Mouse (Mus musculus) neural tube, embryonic 10.5 days (tissue): Measurements from ENCODE around the gene Slc1a7.

Experiments used
- DNase-seq: peaks from one replicate; pipeline ENCODE4 v3.0.0-alpha.2; 2017; ENCODE audit warnings: low spot score; ENCODE audit errors: extremely low spot score

The Slc1a7 gene

DNA sequence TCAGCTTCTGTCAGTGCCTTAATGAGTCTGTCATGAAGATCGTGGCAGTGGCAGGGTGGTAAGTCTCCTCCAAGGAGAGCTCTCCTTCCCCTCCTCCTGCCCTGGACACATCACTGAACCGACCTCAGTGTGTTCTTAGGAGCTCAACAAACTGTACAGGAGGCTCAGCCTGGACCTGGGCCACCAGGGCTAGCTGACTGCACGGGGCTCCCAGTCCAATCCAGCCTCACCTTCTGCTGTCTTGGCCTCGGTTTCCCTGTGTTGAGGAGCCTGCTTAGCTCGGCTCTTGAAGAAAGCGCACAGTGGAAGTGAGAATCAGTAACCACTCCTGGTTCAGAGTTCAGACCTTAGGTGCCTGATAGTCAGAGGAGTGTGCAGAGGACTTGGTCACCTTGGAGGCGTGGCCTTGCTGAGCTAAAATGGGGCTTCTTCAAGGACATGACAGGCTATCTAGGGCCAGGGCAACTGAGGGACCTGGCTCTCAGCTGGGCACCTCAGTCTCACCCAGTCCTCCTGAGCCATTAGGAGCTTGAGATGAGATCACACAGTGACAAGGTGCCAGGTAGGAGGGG, 39.5 kb downstream of the Slc1a7 start:
- DNase-seq, result no peak

DNA sequence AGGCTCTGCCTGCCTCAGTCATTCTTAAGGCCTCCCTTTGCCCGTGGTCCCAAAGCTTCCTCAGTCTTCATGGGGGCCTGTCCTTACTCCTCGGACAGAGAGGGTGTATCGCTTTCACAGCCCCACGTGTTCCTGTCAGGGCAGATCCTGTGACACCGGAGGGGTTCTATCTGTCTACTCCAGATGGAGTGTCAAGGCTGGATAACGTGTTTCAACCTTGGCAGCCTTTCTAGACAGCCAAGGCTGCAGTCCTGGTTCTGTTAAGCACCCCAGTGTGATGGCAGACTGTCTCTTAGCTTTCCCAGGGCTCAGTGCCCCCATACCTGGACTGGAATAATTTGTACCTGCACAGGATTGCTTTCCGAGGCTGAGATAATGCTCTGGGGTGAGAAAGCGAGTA, 40.4 kb downstream of the Slc1a7 start:
- no peak for DNase-seq

DNA sequence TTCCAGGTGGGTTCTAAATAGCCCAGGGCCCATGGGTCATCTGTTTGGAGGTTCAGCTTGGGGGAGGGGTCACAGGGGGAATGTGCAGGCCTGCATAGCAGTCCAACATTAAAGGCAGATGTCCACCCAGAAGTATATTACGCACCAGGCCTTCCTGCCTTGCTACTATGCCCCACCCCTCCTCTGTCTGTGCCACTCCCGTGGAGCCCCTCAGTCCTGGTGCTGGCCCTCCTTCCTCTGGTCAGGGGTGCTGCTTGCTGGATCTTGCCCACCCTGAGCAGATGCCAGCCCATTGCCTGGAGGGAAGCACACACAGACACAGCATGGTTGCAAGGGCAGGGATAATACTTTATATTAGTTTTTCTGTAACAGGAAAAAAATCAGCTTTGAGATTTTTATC, 46.3 kb downstream of the Slc1a7 start:
- DNase-seq, result no peak

DNA sequence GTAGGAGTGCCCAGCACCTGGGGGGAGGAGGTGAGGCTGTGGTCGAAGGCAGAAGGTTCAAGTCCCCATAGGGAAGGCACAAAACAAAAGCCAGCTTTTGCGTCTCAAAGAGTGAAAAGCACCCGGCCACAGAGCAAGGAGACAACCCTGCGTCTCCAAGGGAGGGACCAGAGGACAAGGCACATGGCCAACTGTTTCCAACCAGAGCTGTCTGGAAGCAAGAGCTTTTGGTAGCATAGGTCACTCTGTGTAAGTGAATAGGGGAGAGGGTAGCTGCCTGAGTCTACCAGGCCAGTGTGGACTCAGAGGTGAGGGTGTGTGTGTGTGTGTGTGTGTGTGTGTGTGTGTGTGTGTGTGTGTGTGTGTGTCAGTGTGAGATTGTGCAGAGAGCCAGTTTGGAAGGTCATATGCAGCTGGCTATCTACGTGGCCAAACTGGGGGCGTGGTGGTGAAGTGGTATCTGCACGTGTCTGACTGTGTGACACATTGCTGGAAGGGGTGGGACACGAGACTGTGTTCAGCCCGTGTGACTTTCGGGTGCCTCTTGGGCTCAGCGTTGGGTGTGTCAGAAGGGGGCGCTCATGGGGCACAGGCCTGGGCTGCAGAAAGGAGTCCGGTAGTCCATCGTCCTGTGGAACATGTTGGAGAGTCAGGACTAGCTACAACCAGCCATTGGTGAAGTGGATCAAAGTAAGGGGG, 47.1 kb downstream of the Slc1a7 start:
- no peak for DNase-seq

DNA sequence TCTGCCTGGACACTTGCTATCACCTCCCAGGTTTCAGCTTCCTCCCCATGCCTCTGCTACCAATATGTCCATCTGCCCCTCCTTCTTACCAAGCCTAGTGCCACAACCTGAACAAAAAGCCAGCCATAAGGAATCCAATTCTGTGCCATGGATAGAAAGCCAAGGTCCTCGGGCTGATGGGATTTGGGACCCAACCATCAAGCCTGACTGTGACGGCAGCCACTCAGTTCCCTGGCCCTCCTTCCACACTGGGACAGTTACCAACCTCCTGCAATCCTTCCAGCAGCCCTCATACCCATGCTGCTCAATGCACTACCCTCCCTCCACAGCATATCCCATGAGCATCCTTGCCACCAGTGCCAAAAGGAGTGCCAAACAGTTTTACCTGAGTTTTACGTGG, 48.2 kb downstream of the Slc1a7 start:
- no peak for DNase-seq

DNA sequence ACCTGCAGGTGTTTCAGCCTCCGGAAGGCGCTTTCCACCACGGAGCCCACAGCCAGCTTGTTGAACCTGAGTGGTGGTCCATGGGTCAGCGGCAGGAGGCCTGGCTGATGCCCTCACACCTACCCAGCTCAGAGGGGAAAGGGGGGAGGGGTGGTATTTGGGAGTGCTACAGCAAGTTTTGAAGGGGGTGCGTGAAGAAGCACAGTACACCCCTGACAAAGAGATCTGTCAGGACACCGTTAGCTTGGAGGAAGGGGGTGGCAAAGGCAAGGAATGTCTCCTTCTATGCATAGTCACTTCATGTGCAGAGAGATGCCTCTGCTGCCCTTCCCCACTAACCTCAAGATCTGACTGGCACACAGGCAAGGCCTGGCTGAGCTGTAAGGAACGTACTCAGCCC, 49.7 kb downstream of the Slc1a7 start:
- DNase-seq, result no peak

DNA sequence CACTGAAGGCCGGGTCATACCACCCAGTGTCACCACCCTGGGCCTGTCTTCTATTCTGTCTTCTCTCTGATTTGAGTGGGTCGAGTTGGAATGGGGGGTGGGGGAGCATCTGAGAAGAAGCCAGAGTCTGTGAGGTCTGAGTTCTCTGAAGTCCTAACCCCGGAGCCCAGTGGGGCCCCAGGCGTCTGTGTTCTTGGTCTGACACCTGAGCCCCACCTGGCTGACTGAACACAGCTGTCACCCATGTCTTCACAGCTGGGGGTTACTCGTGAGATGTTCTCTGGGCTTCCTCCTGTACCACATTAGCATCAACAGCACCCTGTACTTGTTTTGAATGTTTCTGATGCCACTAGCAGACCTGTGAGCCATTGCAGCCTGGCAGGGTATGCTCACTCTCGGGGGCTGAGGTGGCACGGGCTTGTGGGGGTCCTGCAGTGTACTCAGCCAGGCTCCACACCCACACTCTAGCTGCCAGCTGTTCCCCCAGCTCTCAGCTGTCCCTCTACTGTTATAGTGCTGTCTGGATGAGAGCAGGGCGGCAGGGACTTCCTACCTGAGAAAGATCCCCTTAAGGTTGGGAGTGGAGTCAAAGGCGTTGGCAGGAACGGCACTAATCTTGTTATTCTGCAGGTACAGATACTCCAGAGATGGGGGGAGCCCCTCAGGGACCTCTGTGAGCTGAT, 50.2 kb downstream of the Slc1a7 start:
- no peak for DNase-seq

DNA sequence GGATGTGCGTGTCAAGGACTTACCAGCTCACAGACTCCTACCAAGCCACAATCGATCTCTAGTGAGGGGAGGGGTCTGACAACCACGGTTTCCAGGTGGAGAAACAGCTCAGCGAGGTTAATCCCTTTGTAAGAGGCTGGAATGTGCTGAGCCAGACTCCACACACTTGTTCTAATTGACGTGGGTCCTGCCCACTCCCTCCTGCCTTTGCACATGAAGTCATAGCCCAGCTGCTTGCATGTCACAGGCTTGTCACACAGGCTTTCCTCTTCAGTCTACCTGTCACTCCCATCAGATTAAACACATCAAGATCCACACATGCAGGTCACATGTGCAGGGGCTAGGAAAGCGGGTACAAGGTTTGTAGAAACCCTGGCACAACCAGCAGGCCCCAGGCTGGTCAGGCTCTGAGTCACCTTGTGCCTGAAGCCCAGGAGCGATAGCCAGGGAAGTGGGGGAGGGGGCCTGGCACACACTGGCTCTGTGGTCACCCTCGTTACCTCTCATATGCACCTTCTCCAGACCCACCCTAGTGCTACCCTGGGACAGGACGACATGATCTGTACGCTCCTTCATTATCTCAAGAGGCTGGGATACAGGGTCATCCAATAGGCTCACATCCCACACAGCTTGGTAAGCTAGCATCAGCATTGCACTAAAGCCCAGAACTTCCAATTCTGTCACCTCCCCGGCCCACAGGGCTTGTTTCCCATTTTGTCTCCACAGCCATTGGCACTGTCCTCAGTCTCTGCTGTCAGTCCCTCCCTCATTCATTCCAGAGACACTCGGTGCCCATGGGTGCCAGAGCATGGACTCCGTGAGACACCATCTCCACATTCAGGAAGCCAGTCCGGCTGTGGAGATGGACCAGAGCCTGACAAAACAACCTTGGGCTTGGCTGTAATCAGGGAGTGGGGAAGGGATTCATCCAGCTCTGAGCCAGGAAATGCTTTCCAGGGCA, 51.1 kb downstream of the Slc1a7 start:
- no peak for DNase-seq

DNA sequence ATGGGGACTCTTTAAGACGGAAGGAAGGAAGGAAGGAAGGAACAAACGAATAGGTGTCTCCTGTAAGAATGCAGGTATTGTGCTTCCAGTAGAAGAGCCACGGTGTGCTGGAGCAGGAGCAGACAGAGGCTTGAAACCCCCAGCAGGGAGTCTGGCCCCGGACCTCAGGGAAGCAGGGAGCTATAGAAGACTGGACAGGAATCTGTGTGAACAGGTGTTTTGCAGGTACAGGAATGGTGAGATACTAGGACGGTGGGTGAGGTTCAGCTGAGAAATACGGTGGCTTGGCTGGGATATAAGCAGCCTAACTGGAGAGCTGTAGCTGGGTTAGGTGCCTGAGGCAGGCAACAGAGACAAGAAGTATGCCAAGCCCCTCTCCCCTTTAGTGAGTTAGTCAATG, 52.0 kb downstream of the Slc1a7 start:
- no peak for DNase-seq

DNA sequence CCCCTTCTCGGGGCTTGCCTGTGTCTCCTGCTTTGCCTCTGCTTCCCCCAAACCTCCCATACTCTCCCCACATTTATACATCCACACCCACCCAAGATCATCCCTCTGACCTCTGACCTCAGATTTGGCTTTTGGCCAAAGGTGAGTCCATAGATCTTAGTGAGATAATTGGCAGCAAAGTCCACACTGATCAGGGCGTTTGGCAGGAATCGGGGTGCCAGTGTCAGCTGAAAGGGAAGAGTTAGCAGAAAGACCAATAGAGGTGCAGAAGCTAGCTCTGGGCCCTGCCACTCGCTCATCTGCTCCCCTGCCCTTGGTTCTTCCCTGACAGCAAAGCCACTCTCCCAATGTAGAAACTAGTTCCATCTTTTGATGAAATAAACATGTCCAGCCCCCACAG, 55.1 kb downstream of the Slc1a7 start:
- no peak for DNase-seq

DNA sequence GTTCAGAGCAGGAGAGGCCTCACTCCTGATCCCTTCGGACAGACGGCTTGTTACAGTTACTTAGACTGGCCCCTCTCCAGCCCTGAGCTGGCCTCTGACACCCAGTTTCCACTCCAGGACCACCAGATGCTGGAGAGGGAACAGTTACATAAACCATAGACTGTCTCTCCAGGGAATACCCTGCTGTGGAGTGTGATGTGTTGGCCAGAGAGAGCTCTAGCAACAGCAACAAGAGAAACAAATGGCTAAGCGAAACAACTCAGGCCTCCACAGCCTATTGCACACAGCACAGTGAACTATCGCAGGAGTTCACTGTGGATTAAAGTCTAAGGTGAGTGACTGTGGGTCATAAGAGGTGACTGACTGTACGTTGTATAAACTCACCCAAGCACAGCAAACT, 56.5 kb downstream of the Slc1a7 start:
- DNase-seq, result no peak

DNA sequence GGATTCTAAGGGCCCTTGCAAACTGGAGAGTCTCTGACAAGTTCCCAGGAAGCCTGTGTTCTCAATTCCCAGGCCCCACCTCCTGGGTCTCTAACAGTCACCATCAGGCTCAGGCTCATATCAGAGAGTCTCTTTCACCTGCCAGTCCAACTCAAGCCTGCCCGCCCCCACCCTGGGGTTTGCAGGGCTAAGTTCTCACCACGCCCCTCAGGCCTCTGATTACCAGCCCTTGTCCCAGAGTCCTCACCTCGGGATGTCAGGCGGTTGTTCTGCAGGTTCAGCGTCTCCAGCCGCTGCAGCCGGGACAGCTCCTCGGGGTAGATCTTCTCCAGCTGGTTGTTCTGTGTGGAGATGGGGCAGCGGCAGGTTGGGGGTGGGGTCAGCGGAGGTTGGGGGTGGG, 57.1 kb downstream of the Slc1a7 start:
- DNase-seq, result peak; percentile 26

DNA sequence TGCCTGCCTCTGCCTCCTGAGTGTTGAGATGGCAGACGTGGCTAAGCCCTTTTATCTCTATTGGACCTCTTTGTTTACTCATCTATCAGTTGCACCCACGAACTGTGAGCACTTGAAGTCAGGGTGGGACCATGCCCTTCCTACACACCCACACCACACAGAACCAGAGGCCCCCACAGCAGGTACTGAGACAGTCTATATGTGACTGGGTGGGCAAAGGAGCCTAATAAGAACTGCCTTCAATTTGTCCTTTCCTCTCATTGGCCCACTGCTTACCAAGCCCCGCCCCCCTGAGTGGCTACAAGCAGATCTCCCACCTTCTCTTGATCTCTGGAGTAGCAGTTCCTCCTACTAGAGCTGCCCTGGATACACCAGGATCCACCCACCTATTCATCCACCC, 58.1 kb downstream of the Slc1a7 start:
- DNase-seq, result no peak

DNA sequence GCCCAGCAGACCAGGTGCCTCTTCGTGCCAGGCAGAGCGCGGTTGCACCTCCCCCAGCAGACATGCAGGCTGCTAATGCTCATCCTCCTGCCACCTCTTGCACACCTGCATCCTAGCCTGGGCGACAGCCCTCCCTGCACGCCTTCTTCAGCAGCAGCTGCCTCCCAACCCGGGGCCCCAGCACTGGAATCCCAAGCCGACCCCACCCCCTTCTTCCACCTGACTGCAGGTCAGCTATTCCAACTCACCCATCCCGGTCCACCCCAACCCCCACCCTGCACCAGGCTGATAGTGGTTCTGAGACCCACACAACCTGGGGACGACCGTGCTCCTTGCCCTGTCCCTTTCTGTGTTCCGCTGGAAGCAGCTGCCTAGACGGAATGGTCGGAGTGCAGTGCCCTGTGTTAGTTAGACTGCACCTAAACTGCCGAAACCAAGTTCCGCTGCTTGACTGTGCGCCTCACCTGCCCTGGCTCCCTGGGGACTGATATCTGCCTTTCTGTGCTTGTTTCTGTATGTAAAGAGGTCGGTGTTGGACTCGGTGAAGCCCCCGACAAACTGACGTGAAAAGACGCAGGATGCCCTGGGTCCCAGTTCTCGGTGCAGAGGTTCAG, 62.9 kb downstream of the Slc1a7 start:
- DNase-seq, result peak; percentile 45

DNA sequence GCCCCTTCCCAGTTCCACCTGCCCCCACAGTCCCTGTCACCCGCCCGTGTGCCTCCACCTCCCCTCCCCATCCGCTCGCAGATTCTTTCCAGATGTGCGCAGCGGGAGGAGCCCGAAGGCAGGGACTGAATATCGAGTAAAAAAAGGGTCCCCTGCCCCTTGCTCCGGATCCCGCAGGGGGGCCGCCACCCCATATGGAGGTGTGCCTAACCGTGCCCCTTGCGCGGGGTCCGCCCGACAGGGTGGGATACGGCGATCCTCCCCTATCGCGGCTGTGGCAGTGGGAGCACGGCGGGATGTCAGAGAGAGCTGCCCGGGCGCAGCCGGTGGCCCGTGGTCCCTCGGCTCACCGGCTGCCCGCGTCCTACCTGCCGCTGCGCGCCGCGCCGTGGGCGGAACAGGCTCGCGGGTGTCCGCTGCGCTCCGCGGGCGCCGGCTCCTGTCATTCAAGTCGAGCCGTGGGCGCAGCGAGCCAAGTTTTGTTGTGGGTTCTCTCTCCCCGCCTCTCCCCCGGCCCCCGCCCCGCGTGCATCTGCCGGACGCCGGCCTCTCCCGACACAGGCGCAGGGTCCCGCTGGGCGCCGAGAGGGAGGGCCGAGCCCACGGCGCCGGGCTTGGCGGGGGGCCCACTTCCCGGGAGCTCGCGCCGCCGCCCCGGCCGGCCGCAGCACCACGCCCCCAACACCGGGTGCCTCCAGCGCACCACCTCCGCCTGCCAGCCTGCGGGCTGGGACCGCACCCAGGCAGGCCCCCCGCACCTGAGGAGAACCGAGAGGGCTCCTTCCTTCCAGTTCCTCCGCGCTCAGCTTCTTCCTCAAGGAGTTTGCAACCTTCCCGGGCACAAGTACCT, 63.6 kb downstream of the Slc1a7 start:
- peak; percentile 51 for DNase-seq

DNA sequence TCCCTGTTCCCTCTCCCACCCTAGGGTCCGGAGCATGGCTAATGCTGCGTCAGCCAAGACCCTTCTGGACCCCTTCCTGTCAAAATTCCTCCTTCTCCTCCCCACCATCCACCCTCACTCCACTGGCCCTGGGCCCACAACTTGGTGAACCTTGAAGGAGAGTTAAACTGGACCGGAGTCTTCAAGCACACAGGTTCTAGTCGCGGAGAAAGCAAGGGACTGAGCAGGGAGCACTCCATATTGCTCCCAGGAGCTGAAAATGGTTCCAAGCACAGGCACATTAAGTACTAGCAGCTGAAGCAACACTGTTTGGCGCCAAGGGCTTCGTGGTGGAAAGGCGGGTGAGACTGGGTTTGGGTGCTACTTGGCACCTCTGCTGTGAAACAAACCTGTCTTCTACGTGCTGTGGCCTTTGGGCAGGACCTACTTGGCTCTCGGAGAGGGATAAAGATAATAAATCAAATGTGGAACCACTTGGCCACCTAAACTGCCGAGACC, 64.3 kb downstream of the Slc1a7 start:
- no peak for DNase-seq

DNA sequence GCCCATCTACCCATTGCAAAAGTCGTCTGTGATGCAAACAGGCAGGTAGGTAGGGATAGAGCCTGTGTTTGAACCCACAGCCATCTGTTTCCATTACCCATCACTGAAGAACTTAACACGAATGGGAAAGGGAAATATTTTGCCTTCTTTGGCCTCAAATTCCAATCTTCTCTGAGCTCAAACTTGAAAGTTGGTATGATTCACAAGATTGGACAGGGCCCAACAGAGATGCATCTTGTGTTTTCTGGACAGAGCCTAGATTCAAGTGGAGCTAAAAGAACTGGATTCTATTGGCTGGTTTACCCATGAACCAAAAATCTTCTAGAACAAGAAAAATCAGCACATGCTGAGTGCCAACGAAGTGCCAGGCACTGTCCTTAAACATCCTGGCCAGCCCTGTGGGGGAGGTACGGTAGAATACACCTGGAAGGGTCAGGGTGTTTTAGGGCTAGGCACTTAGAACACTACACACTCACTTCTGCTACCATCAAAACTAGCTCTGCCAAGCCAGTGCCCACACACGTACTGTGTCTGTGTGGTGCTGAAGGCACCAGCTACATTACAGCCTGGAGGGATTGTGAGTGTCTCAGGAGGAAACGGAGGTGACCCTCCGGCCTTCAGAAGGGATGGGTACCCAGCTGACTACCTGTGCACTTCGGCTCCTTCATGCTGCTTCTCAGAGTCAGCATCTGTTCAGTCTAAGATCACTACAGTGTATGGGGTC, 65.1 kb downstream of the Slc1a7 start:
- DNase-seq, result no peak

DNA sequence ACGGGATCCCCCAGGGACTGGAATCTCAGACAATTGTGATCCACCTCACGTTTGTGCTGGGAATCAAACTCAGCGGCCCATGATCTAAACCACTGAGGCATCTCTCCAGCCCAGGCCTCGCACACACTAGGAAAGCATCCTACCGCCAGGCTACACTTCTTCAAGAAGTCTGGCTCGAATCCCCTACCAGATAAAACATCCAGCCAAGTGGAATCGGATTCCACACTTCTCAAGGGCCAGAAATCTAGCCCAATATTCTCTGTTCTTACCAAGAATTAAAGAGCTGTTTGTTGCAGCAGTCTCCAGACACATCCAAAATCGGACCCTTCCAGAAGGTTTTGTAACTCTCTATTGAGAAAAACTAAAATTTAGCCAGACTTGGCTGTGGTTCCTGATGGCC, 68.9 kb downstream of the Slc1a7 start:
- no peak for DNase-seq
